Mouse (Mus musculus) CH12.LX (cell line): ENCODE measurements around the gene Ptprd. TPM values are rescaled to one million over a fixed set of nuclear protein-coding genes. Genes with fewer than 3 reads are reported as not detected.

Experiments
- DNase-seq: peaks from one replicate; pipeline ENCODE4 v3.0.0-alpha.2; 2013; ENCODE audit errors: extremely low read depth
- H3K27ac ChIP-seq: 2 replicates; pipeline ENCODE4 v1.5.1; 2012; ENCODE audit warnings: low read depth, mild to moderate bottlenecking, control low read depth, moderate library complexity; ENCODE audit not compliant: insufficient read depth
- H3K27me3 ChIP-seq: replicated peaks from 2 replicates; pipeline ENCODE3; 2012; ENCODE audit warnings: inconsistent platforms
- H3K36me3 ChIP-seq, 2 experiments: replicated peaks in 1 of 2; 2 replicates each; pipeline versions ENCODE3 to v1.6.1; 2012; ENCODE audit warnings: inconsistent platforms in 1 of 2, low read length in 1 of 2, mild to moderate bottlenecking in 1 of 2, mixed read lengths in 1 of 2, moderate library complexity in 1 of 2; ENCODE audit not compliant: control insufficient read depth in 1 of 2, insufficient read depth in 1 of 2
- H3K4me1 ChIP-seq, 2 experiments: 2 replicates each; pipeline ENCODE4 v1.6.1; 2012; ENCODE audit warnings: inconsistent platforms in 1 of 2, moderate library complexity in 1 of 2; ENCODE audit not compliant: insufficient read depth in 2 of 2, control insufficient read depth in 1 of 2
- H3K4me2 ChIP-seq: 2 replicates; pipeline ENCODE4 v1.6.1; 2012; ENCODE audit warnings: low read depth, mild to moderate bottlenecking, control low read depth; ENCODE audit not compliant: poor library complexity, insufficient read depth, severe bottlenecking
- H3K4me3 ChIP-seq, 3 experiments: fragments of 150-350 bp in 1 of 3; sonication (generic) in 1 of 3; replicated peaks in 1 of 3; 2 replicates each; pipeline versions ENCODE3 to v1.5.1; 2011 to 2012; ENCODE audit warnings: low read depth in 2 of 3, low read length in 2 of 3, mild to moderate bottlenecking in 2 of 3, moderate library complexity in 2 of 3, control low read depth in 1 of 3, improper control_type of control experiment in 1 of 3, inconsistent platforms in 1 of 3, mixed read lengths in 1 of 3; ENCODE audit not compliant: poor library complexity in 1 of 3
- H3K79me2 ChIP-seq: replicated peaks from 2 replicates; pipeline ENCODE4 v1.6.1; 2012; ENCODE audit warnings: mild to moderate bottlenecking, moderate library complexity; ENCODE audit not compliant: control insufficient read depth, poor library complexity, insufficient read depth, severe bottlenecking; ENCODE audit errors: extremely low read depth
- H3K9ac ChIP-seq: 2 replicates; pipeline ENCODE4 v1.6.1; 2012; ENCODE audit warnings: low read depth, mild to moderate bottlenecking, control low read depth, moderate library complexity; ENCODE audit not compliant: insufficient read depth
- H3K9me3 ChIP-seq: replicated peaks from 2 replicates; pipeline ENCODE3; 2012; ENCODE audit warnings: low read length, inconsistent platforms, mixed read lengths
- BHLHE40 ChIP-seq: IDR thresholded peaks from 2 replicates; pipeline ENCODE4 v1.6.1; 2011; ENCODE audit warnings: mild to moderate bottlenecking, low read depth, low read length, improper control_type of control experiment
- CHD1 ChIP-seq: IDR thresholded peaks from 2 replicates; pipeline ENCODE4 v1.6.1; 2012; ENCODE audit warnings: low read depth, low read length, improper control_type of control experiment, inconsistent platforms
- CHD2 ChIP-seq: IDR thresholded peaks from 2 replicates; pipeline ENCODE4 v1.6.1; 2011; ENCODE audit warnings: low read length, improper control_type of control experiment
- E2F4 ChIP-seq: IDR thresholded peaks from 2 replicates; pipeline ENCODE4 v1.6.1; 2011; ENCODE audit warnings: low read depth, low read length, improper control_type of control experiment; ENCODE audit not compliant: insufficient replicate concordance
- ELF1 ChIP-seq: IDR thresholded peaks from 2 replicates; pipeline ENCODE4 v1.6.1; 2014; ENCODE audit warnings: low read depth, mild to moderate bottlenecking, inconsistent platforms, low read length, improper control_type of control experiment
- GABPA ChIP-seq: IDR thresholded peaks from 2 replicates; pipeline ENCODE4 v1.6.1; 2012; ENCODE audit warnings: low read depth, low read length, improper control_type of control experiment, inconsistent platforms; ENCODE audit not compliant: insufficient replicate concordance
- JUND ChIP-seq: conservative IDR thresholded peaks from 2 replicates; pipeline ENCODE4 v1.6.1; 2011; ENCODE audit warnings: low read depth, low read length, improper control_type of control experiment
- MAFK ChIP-seq: IDR thresholded peaks from 2 replicates; pipeline ENCODE4 v1.6.1; 2011; ENCODE audit warnings: low read length, improper control_type of control experiment; ENCODE audit not compliant: insufficient replicate concordance
- MAX ChIP-seq: IDR thresholded peaks from 2 replicates; pipeline ENCODE4 v1.6.1; 2011; ENCODE audit warnings: low read length, improper control_type of control experiment
- MAZ ChIP-seq: IDR thresholded peaks from 2 replicates; pipeline ENCODE4 v1.6.1; 2012; ENCODE audit warnings: low read depth, mild to moderate bottlenecking, inconsistent platforms, low read length, improper control_type of control experiment, moderate library complexity
- MXI1 ChIP-seq: IDR thresholded peaks from 2 replicates; pipeline ENCODE4 v1.6.1; 2011; ENCODE audit warnings: mild to moderate bottlenecking, low read depth, low read length, improper control_type of control experiment
- MYC ChIP-seq: IDR thresholded peaks from 2 replicates; pipeline ENCODE4 v1.6.1; 2011; ENCODE audit warnings: low read depth, mild to moderate bottlenecking, improper control_type of control experiment, low read length
- NELFE ChIP-seq: IDR thresholded peaks from 2 replicates; pipeline ENCODE4 v1.6.1; 2011; ENCODE audit warnings: low read depth, low read length, improper control_type of control experiment
- NRF1 ChIP-seq: IDR thresholded peaks from 2 replicates; pipeline ENCODE4 v1.6.1; 2014; ENCODE audit warnings: low read depth, mild to moderate bottlenecking, inconsistent platforms, low read length, improper control_type of control experiment, moderate library complexity
- PAX5 ChIP-seq: IDR thresholded peaks from 2 replicates; pipeline ENCODE4 v1.6.1; 2012; ENCODE audit warnings: low read length, inconsistent platforms, mixed read lengths
- POLR2A ChIP-seq: IDR thresholded peaks from 2 replicates; pipeline ENCODE4 v1.6.1; 2011; ENCODE audit warnings: low read depth, mild to moderate bottlenecking, improper control_type of control experiment, low read length
- POLR2AphosphoS2 ChIP-seq: IDR thresholded peaks from 2 replicates; pipeline ENCODE4 v1.6.1; 2011; ENCODE audit warnings: low read depth, low read length, improper control_type of control experiment
- RCOR1 ChIP-seq: conservative IDR thresholded peaks from 2 replicates; pipeline ENCODE4 v1.6.1; 2012; ENCODE audit warnings: low read depth, mild to moderate bottlenecking, inconsistent platforms, low read length, improper control_type of control experiment
- TBP ChIP-seq: conservative IDR thresholded peaks from 2 replicates; pipeline ENCODE4 v1.6.1; 2011; ENCODE audit warnings: low read depth, low read length, improper control_type of control experiment
- TCF12 ChIP-seq: IDR thresholded peaks from 2 replicates; pipeline ENCODE4 v1.6.1; 2014; ENCODE audit warnings: low read depth, mild to moderate bottlenecking, inconsistent platforms, low read length, improper control_type of control experiment
- UBTF ChIP-seq: IDR thresholded peaks from 2 replicates; pipeline ENCODE4 v1.6.1; 2012; ENCODE audit warnings: low read depth, mild to moderate bottlenecking, inconsistent platforms, low read length, improper control_type of control experiment, moderate library complexity
- ZC3H11A ChIP-seq: IDR thresholded peaks from 2 replicates; pipeline ENCODE4 v1.6.1; 2012; ENCODE audit warnings: low read depth, mild to moderate bottlenecking, inconsistent platforms, low read length, improper control_type of control experiment
- ZKSCAN1 ChIP-seq: IDR thresholded peaks from 2 replicates; pipeline ENCODE4 v1.6.1; 2012; ENCODE audit warnings: low read depth, inconsistent platforms, low read length, improper control_type of control experiment, borderline replicate concordance
- ZMIZ1 ChIP-seq: IDR thresholded peaks from 2 replicates; pipeline ENCODE4 v1.6.1; 2012; ENCODE audit warnings: low read depth, mild to moderate bottlenecking, inconsistent platforms, low read length, improper control_type of control experiment
- ZNF384 ChIP-seq: IDR thresholded peaks from 2 replicates; pipeline ENCODE4 v1.6.1; 2012; ENCODE audit warnings: low read depth, low read length, improper control_type of control experiment, inconsistent platforms
- dilution Hi-C: fragments of 300-500 bp; cut with MboI; formaldehyde crosslinking; loops from 2 replicates; pipeline ENCODE4 v1.14.3; 2020; ENCODE audit warnings: low sequenced_read_pairs; ENCODE audit not compliant: extremely low pct_unique_long_range_greater_than_20kb, extremely low pct_ligation_motif_present
- in situ Hi-C: fragments of 300-500 bp; cut with MboI; formaldehyde crosslinking; loops from 3 replicates; pipeline ENCODE4 v1.14.3; 2019; ENCODE audit warnings: low sequenced_read_pairs, low pct_ligation_motif_present, low pct_unique_long_range_greater_than_20kb, mixed read lengths
- polyA plus RNA-seq: library from polyadenylated mRNA; unstranded; fragments of >175 nt; gene quantifications from 2 replicates; pipeline ENCODE4 v1.2.1, GENCODE M21; 2012; ENCODE audit warnings: low read depth; ENCODE audit not compliant: insufficient read length
- total RNA-seq, 2 experiments: library from RNA; depleted of rRNA; stranded (reverse); fragments of 300-350 nt in 1 of 2; fragments of >200 nt in 1 of 2; gene quantifications; 2 replicates each; pipeline ENCODE4 v1.2.3; 2012 to 2014

Gene Ptprd
- total and polyA plus RNA-seq, 3 experiments, result not detected

- H3K9ac ChIP-seq, result no peak overlapping the region
- no peak for DNase-seq
- H3K36me3 ChIP-seq, result no peaks in the 10 kb centered on the region
- no peaks in the 10 kb centered on the region for H3K27me3 ChIP-seq
- no peaks in the 10 kb centered on the region for H3K79me2 ChIP-seq
- in situ Hi-C loops (no loop called here), dilution Hi-C loops (no loop called here)
- H3K4me3 ChIP-seq, result no peak overlapping the region
- H3K9me3 ChIP-seq, result peaks cover 41% of the 10 kb centered on the region
- TF ChIP-seq PAX5 (no peak), ZMIZ1 (no peak), TBP (no peak), CHD1 (no peak), BHLHE40 (no peak), MYC (no peak), MAFK (no peak), MXI1 (no peak), E2F4 (no peak), ZKSCAN1 (no peak), RCOR1 (no peak), MAZ (no peak), NRF1 (no peak), POLR2AphosphoS2 (no peak)
- no peaks in the 10 kb centered on the region for H3K4me1 ChIP-seq
- H3K4me2 ChIP-seq, result no peak overlapping the region
- H3K27ac ChIP-seq, result no peak overlapping the region
Measured at GRCm38 (mm10) chr4:76137901-76138300, 2073.9 kb downstream of the Ptprd start.

DNA sequence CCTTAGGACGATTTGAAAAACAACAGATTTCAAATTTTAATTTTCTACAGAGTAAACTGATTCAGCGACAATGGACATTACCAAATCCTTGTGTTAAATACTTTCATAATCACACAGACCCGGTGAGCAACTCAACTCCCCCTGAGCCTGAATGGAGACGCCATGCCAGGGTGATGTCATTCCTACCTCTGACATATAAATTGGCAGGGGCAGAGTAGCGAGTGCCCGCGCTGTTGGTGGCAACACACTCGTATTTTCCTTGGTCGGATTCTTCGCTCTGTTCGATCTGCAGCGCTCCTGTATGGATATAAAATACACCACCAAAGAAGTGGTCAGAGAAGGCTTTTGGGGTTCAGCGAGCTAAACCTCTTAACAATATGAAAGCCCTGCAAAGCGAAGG is 2075.1 kb downstream of the Ptprd start:
- no peaks in the 10 kb centered on the region for H3K36me3 ChIP-seq
- H3K9me3 ChIP-seq, result peaks cover 39% of the 10 kb centered on the region
- H3K79me2 ChIP-seq, result no peaks in the 10 kb centered on the region
- no peak overlapping the region for H3K27ac ChIP-seq
- H3K4me2 ChIP-seq, result no peak overlapping the region
- TF ChIP-seq RCOR1 (no peak), GABPA (no peak), JUND (no peak), ZNF384 (no peak), MYC (no peak), NELFE (no peak), POLR2A (no peak), CHD2 (no peak), ELF1 (no peak), CHD1 (no peak), MAX (no peak), TCF12 (no peak), POLR2AphosphoS2 (no peak), UBTF (no peak), ZC3H11A (no peak), PAX5 (no peak), NRF1 (no peak)
- in situ Hi-C loops (no loop called here), dilution Hi-C loops (no loop called here)
- DNase-seq, result no peak
- no peaks in the 10 kb centered on the region for H3K4me1 ChIP-seq
- no peak overlapping the region for H3K9ac ChIP-seq
- no peak overlapping the region for H3K4me3 ChIP-seq
- no peaks in the 10 kb centered on the region for H3K27me3 ChIP-seq
